Mouse (Mus musculus) hindbrain, embryonic 16.5 days (tissue): Measurements from ENCODE around the gene Tjp3. TPM values are rescaled to one million over a fixed set of nuclear protein-coding genes. Genes with fewer than 3 reads are reported as not detected.

ENCODE experiments used
- ATAC-seq: fragments of 200-750 bp; cut with Nextera tagmentation; 2 replicates; pipeline ENCODE4 v1.8.0; 2017; ENCODE audit warnings: moderate TSS enrichment, moderate library complexity
- H3K27ac ChIP-seq: fragments of 300-500 bp; sonication (generic); 2 replicates; pipeline ENCODE4 v1.5.1; 2014; ENCODE audit warnings: low read depth, mild to moderate bottlenecking, control low read depth, low read length, moderate library complexity
- H3K27me3 ChIP-seq: fragments of 300-500 bp; sonication (generic); replicated peaks from 2 replicates; pipeline ENCODE4 v1.6.1; 2014; ENCODE audit warnings: low read length; ENCODE audit not compliant: control insufficient read depth, insufficient read depth
- H3K36me3 ChIP-seq: fragments of 300-500 bp; sonication (generic); 2 replicates; pipeline ENCODE4 v1.6.1; 2014; ENCODE audit warnings: mild to moderate bottlenecking, low read length, moderate library complexity, mixed read lengths; ENCODE audit not compliant: control insufficient read depth, insufficient read depth
- H3K4me1 ChIP-seq: fragments of 300-500 bp; sonication (generic); 2 replicates; pipeline ENCODE4 v1.6.1; 2014; ENCODE audit warnings: low read depth, low read length; ENCODE audit not compliant: control insufficient read depth, insufficient read depth
- H3K4me2 ChIP-seq: fragments of 300-500 bp; sonication (generic); 2 replicates; pipeline ENCODE4 v1.6.1; 2014; ENCODE audit warnings: mild to moderate bottlenecking, low read length, control low read depth, moderate library complexity
- H3K4me3 ChIP-seq: fragments of 300-500 bp; sonication (generic); 2 replicates; pipeline ENCODE4 v1.5.1; 2014; ENCODE audit warnings: mild to moderate bottlenecking, low read length, control low read depth, moderate library complexity
- H3K9ac ChIP-seq: fragments of 300-500 bp; sonication (generic); 2 replicates; pipeline ENCODE4 v1.6.1; 2014; ENCODE audit warnings: low read depth, mild to moderate bottlenecking, control low read depth, low read length, moderate library complexity
- H3K9me3 ChIP-seq: fragments of 300-500 bp; sonication (generic); 2 replicates; pipeline ENCODE4 v1.6.1; 2014; ENCODE audit warnings: mild to moderate bottlenecking, low read length, moderate library complexity; ENCODE audit not compliant: control insufficient read depth
- WGBS: fragments of 180-500 bp; shearing (Covaris S2); extraction: QIAGEN DNeasy Blood & Tissue Kit; methylation state at CpG from one replicate; pipeline ENCODE4 v1.1.7; 2014; 5-methylcytosine and 5-hydroxymethylcytosine counted together
- polyA plus RNA-seq: library from polyadenylated mRNA; unstranded; fragments of >200 nt; fragmentation: Nextera tagmentation; extraction: Ambion mirVana; gene quantifications from 2 replicates; pipeline ENCODE4 v1.2.1, GENCODE M21; 2015

Tjp3 gene
- polyA plus RNA-seq, 1 experiment from 2014 or later, result 6.4 TPM

GRCm38 (mm10) chr10:81285694-81286450, 5.5 kb downstream of the Tjp3 start:
- peaks cover 5% of the 10 kb centered on the region; the same call in 1 of the 2 replicates for H3K4me1 ChIP-seq
- peak; percentile 72 for ATAC-seq
- H3K27me3 ChIP-seq, result peaks cover 18% of the 10 kb centered on the region
- H3K4me3 ChIP-seq, result peak overlapping the region; percentile 53
- peak overlapping the region; percentile 92 for H3K4me2 ChIP-seq
- H3K36me3 ChIP-seq, result no peaks in the 10 kb centered on the region
- peak overlapping the region; percentile 73 for H3K9ac ChIP-seq
- no peaks in the 10 kb centered on the region for H3K9me3 ChIP-seq
- H3K27ac ChIP-seq, result no peak overlapping the region
- 2% methylated on average over 54 of the region's 54 CpGs for WGBS

DNA sequence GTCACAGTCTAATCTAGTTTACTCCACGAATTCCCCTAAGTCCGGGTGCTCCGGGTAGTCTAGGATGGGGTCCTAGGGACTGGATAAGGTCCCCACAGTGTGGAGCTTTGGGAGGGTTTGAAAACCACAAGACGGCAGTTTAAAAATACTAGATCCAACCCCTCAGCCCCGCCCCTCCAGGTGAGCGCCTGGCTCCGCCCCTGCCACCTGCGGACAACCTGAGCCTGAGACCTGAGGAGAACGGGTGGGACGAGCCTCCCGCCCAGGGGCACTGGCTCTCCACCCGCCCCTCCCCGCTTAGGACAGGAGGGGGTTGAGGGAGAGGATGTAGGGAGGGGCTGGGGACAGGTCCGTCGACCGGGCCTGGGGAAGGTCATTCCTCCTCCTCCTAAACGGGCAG, 6.7 kb downstream of the Tjp3 start:
- WGBS, result 12% methylated on average over 17 of the region's 17 CpGs
- H3K4me1 ChIP-seq, result peaks cover 2% of the 10 kb centered on the region; the same call in 1 of the 2 replicates
- no peaks in the 10 kb centered on the region for H3K36me3 ChIP-seq
- no peak overlapping the region for H3K27ac ChIP-seq
- no peak overlapping the region; the same call in 1 of the 2 replicates for H3K9ac ChIP-seq
- H3K4me3 ChIP-seq, result peak overlapping the region; percentile 53
- H3K9me3 ChIP-seq, result no peaks in the 10 kb centered on the region
- H3K27me3 ChIP-seq, result peaks cover 16% of the 10 kb centered on the region
- ATAC-seq, result no peak
- peak overlapping the region; percentile 92; the same call in 1 of the 2 replicates for H3K4me2 ChIP-seq

GRCm38 (mm10) chr10:81284189-81284588, 7.2 kb downstream of the Tjp3 start:
- 55% methylated on average over 6 of the region's 6 CpGs for WGBS
- Histone ChIP-seq H3K4me2 (no peak overlapping the region), H3K9me3 (no peaks in the 10 kb centered on the region), H3K4me3 (no peak overlapping the region), H3K36me3 (no peaks in the 10 kb centered on the region), H3K27me3 (peaks cover 16% of the 10 kb centered on the region), H3K27ac (no peak overlapping the region), H3K4me1 (peaks cover 2% of the 10 kb centered on the region; the same call in 1 of the 2 replicates), H3K9ac (no peak overlapping the region)
- ATAC-seq, result no peak

- Histone ChIP-seq H3K4me2 (no peak overlapping the region), H3K36me3 (no peaks in the 10 kb centered on the region), H3K4me1 (no peaks in the 10 kb centered on the region), H3K9me3 (no peaks in the 10 kb centered on the region; the same call in 1 of the 2 replicates), H3K27ac (no peak overlapping the region), H3K4me3 (no peak overlapping the region), H3K9ac (no peak overlapping the region), H3K27me3 (peaks cover 5% of the 10 kb centered on the region)
- 51% methylated on average over 10 of the region's 10 CpGs for WGBS
- ATAC-seq, result no peak
Measured at GRCm38 (mm10) chr10:81279496-81279895, 11.9 kb downstream of the Tjp3 start.

- H3K9me3 ChIP-seq, result no peaks in the 10 kb centered on the region; the same call in 1 of the 2 replicates
- no peak overlapping the region for H3K27ac ChIP-seq
- no peak overlapping the region for H3K9ac ChIP-seq
- H3K36me3 ChIP-seq, result peaks cover 9% of the 10 kb centered on the region
- H3K4me3 ChIP-seq, result no peak overlapping the region
- H3K27me3 ChIP-seq, result no peaks in the 10 kb centered on the region
- 77% methylated on average over 22 of the region's 22 CpGs for WGBS
- H3K4me1 ChIP-seq, result no peaks in the 10 kb centered on the region
- H3K4me2 ChIP-seq, result no peak overlapping the region
- no peak for ATAC-seq
Measured at GRCm38 (mm10) chr10:81277676-81278075, 13.7 kb downstream of the Tjp3 start.

DNA sequence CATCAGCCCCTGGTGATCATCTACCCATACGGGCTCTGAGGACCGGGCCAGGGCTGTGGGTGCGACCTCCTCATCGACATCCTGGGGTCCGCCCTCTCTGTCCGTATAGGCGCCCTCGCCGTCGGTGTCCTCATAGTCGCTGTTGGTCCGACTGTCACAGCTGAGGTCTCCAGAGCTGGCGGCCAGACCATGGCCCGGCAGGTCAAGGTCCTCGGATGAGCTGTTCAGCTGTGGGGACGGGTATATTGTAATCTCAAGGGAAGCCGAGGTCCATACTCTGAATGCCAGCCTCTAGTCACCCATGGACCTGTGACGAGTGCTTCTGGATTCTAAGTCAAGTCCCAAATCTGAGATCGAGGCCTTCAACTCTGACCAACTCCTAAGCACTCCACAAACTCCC, 17.5 kb downstream of the Tjp3 start:
- no peak overlapping the region for H3K27ac ChIP-seq
- no peaks in the 10 kb centered on the region for H3K27me3 ChIP-seq
- no peak for ATAC-seq
- peaks cover 7% of the 10 kb centered on the region for H3K4me1 ChIP-seq
- no peak overlapping the region for H3K4me3 ChIP-seq
- H3K9me3 ChIP-seq, result no peaks in the 10 kb centered on the region; the same call in 1 of the 2 replicates
- H3K9ac ChIP-seq, result no peak overlapping the region
- 92% methylated on average over 19 of the region's 19 CpGs for WGBS
- peaks cover 27% of the 10 kb centered on the region for H3K36me3 ChIP-seq
- no peak overlapping the region for H3K4me2 ChIP-seq

DNA sequence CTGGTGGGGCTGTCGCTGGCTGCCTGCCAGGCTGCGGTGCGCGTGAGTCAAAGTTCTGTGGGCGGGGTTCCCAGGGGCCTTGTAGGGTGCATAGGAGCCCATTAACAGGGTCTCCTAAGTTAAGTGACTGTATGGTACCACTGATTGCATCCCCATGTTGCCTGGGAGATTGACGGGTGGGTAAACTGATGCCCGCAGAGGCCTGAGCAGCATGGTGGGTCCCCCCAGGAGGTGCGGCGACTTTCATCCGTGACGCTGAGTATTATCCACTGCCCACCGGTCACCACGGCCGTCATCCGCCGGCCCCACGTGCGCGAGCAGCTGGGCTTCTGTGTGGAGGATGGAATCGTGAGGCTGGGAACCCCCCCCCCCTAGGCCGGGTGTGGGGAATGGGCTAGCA, 19.0 kb downstream of the Tjp3 start:
- no peak overlapping the region for H3K27ac ChIP-seq
- H3K9me3 ChIP-seq, result no peaks in the 10 kb centered on the region; the same call in 1 of the 2 replicates
- H3K4me2 ChIP-seq, result no peak overlapping the region
- peaks cover 12% of the 10 kb centered on the region for H3K4me1 ChIP-seq
- H3K4me3 ChIP-seq, result no peak overlapping the region
- WGBS, result 94% methylated on average over 20 of the region's 21 CpGs
- no peak overlapping the region for H3K9ac ChIP-seq
- no peak for ATAC-seq
- H3K27me3 ChIP-seq, result no peaks in the 10 kb centered on the region
- peaks cover 27% of the 10 kb centered on the region for H3K36me3 ChIP-seq

DNA sequence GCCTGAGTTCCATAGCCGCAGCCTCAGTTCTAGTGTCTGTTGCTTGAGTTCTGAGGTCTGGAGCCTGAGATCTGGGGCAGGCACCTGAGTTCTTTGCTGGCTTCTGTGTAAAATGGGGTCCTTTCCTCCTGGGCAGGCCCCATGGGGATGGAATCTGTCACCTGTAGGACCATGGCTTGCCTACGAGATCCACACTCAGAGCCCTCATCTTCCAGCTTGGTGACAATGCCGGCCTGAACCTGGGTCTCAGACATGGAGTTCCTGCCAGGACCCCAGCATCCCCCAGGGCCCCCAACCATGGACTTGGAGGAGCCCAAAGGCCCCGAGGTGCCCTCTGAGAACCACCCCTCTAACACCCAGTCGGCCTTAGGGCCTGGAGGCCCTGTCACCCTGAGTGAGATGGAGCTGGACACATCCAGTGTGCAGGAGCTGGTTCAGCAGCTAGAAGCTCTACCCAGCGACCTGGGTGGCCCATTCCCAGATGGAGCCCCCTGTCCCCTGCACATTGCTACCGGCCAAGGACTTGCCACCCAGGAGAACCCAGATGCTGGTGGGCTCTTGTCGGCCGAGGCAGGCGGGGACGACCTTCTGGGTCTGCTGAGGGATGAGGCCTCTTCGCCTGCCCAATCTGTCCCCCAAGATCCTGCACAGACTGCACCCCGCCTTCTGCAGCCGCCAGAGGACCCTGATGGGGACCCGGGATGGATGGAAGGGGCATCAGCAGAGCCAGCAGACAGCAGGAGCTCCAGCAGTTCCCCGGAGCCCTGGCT, 22.6 kb downstream of the Tjp3 start:
- peaks cover 21% of the 10 kb centered on the region for H3K4me1 ChIP-seq
- no peaks in the 10 kb centered on the region for H3K9me3 ChIP-seq
- H3K27ac ChIP-seq, result no peak overlapping the region
- no peaks in the 10 kb centered on the region for H3K27me3 ChIP-seq
- H3K4me2 ChIP-seq, result peak overlapping the region; percentile 78
- peaks cover 34% of the 10 kb centered on the region for H3K36me3 ChIP-seq
- peak overlapping the region; percentile 74 for H3K9ac ChIP-seq
- no peak for ATAC-seq
- WGBS, result 87% methylated on average over 16 of the region's 16 CpGs
- peak overlapping the region; percentile 50 for H3K4me3 ChIP-seq

DNA sequence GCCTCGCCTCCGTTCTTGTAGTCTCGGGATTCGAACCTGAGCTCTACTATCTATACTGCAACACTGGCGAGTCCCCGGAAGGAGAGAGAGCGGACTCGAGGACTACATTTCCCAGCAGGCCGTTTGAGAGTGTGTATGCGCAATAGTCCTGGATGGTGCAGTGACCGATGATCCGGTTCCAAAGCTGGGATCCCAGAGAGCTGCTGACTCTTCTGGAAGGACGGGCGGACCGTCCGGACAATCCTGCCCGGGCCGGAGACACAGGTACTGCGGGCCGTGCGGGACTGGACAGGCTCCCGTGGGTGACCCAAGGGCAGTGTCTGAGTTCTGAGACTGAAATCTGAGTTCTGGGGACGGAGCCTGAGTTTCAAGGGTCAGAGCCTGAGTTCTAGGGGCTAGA, 23.3 kb downstream of the Tjp3 start:
- WGBS, result 4% methylated on average over 23 of the region's 23 CpGs
- peak; percentile 53 for ATAC-seq
- peaks cover 28% of the 10 kb centered on the region for H3K36me3 ChIP-seq
- H3K9me3 ChIP-seq, result no peaks in the 10 kb centered on the region
- no peaks in the 10 kb centered on the region for H3K27me3 ChIP-seq
- peak overlapping the region; percentile 50 for H3K4me3 ChIP-seq
- H3K4me1 ChIP-seq, result peaks cover 21% of the 10 kb centered on the region
- H3K4me2 ChIP-seq, result peak overlapping the region; percentile 78
- no peak overlapping the region for H3K27ac ChIP-seq
- H3K9ac ChIP-seq, result peak overlapping the region; percentile 74
